Mouse (Mus musculus) gastrocnemius, adult 18-20 months (tissue): ENCODE data around the gene Pou2f2. TPM values are rescaled to one million over a fixed set of nuclear protein-coding genes. Genes with fewer than 3 reads are reported as not detected.

Experiments
- DNase-seq: peaks from one replicate; pipeline ENCODE4 v3.0.0; 2021; ENCODE audit warnings: low spot score
- total RNA-seq, 2 experiments: library from RNA; stranded (reverse); gene quantifications; 2 replicates each; pipeline ENCODE4 v1.2.3; 2021

Gene Pou2f2
- total RNA-seq, 2 experiments from 2014 or later: 0.07 to 0.09 TPM

- DNase-seq: peak; percentile 61
Measured at GRCm38 (mm10) chr7:25105411-25106160, 73.9 kb downstream of the Pou2f2 start.

- no peak for DNase-seq
Measured at GRCm38 (mm10) chr7:25099581-25099980, 79.9 kb downstream of the Pou2f2 start.

- DNase-seq: no peak
Measured at GRCm38 (mm10) chr7:25098169-25098568, 81.4 kb downstream of the Pou2f2 start.

- DNase-seq: no peak
Measured at GRCm38 (mm10) chr7:25089875-25090274, 89.7 kb downstream of the Pou2f2 start.

- no peak for DNase-seq
Measured at GRCm38 (mm10) chr7:25088968-25089367, 90.6 kb downstream of the Pou2f2 start.

- DNase-seq: no peak
Measured at GRCm38 (mm10) chr7:25088531-25088930, 91.0 kb downstream of the Pou2f2 start.

- DNase-seq: no peak
Measured at GRCm38 (mm10) chr7:25087972-25088371, 91.6 kb downstream of the Pou2f2 start.

GRCm38 (mm10) chr7:25087256-25087912 is 92.1 kb downstream of the Pou2f2 start:
- no peak for DNase-seq

GRCm38 (mm10) chr7:25086656-25087055 is 92.9 kb downstream of the Pou2f2 start:
- DNase-seq: no peak

- no peak for DNase-seq
Measured at GRCm38 (mm10) chr7:25084621-25085020, 94.9 kb downstream of the Pou2f2 start.

GRCm38 (mm10) chr7:25082510-25082909 is 97.0 kb downstream of the Pou2f2 start:
- DNase-seq: peak; percentile 29

- no peak for DNase-seq
Measured at GRCm38 (mm10) chr7:25080431-25080830, 99.1 kb downstream of the Pou2f2 start.

GRCm38 (mm10) chr7:25079496-25080026 is 100.0 kb downstream of the Pou2f2 start:
- no peak for DNase-seq

GRCm38 (mm10) chr7:25077414-25077755 is 102.1 kb downstream of the Pou2f2 start:
- DNase-seq: no peak

GRCm38 (mm10) chr7:25076663-25077413 is 102.7 kb downstream of the Pou2f2 start:
- peak; percentile 98 for DNase-seq

- no peak for DNase-seq
Measured at GRCm38 (mm10) chr7:25076296-25076662, 103.2 kb downstream of the Pou2f2 start.

GRCm38 (mm10) chr7:25073924-25074323 is 105.6 kb downstream of the Pou2f2 start:
- no peak for DNase-seq

GRCm38 (mm10) chr7:25072716-25073390 is 106.7 kb downstream of the Pou2f2 start:
- DNase-seq: peak; percentile 21

- DNase-seq: no peak
Measured at GRCm38 (mm10) chr7:25071979-25072715, 107.4 kb downstream of the Pou2f2 start, which contains the start of the genes Grik5 and Zfp574. Gene Grik5, minus strand, starts transcription at chr7:25072346. Gene Zfp574, plus strand, starts transcription at chr7:25072567.

GRCm38 (mm10) chr7:25068724-25069123 is 110.8 kb downstream of the Pou2f2 start:
- DNase-seq: no peak
